Mouse (Mus musculus) stomach, embryonic 16.5 days (tissue): ENCODE data around the gene Zfp629. TPM values are rescaled to one million over a fixed set of nuclear protein-coding genes. Genes with fewer than 3 reads are reported as not detected.
"Not testable (repeated sequence)": the region's sequence is repeated elsewhere in the genome, so short reads cannot be mapped to it uniquely, and the experiment has no call there.

Experiments
- ATAC-seq: fragments of 200-750 bp; cut with Nextera tagmentation; 2 replicates; pipeline ENCODE4 v1.8.0; 2017; ENCODE audit warnings: moderate number of reproducible peaks, moderate TSS enrichment; ENCODE audit not compliant: insufficient read depth, low FRiP score
- H3K27ac ChIP-seq: fragments of 300-500 bp; sonication (generic); 2 replicates; pipeline ENCODE4 v1.5.1; 2014; ENCODE audit warnings: low read length
- H3K27me3 ChIP-seq: fragments of 300-500 bp; sonication (generic); 2 replicates; pipeline ENCODE4 v1.6.1; 2014; ENCODE audit warnings: low read length, control low read depth, mixed read lengths; ENCODE audit not compliant: control insufficient read depth, insufficient read depth
- H3K36me3 ChIP-seq: fragments of 300-500 bp; sonication (generic); 2 replicates; pipeline ENCODE4 v1.6.1; 2014; ENCODE audit warnings: low read length; ENCODE audit not compliant: control insufficient read depth, insufficient read depth
- H3K4me1 ChIP-seq: fragments of 300-500 bp; sonication (generic); 2 replicates; pipeline ENCODE4 v1.6.1; 2014; ENCODE audit warnings: low read length, control low read depth, mixed read lengths; ENCODE audit not compliant: control insufficient read depth, insufficient read depth
- H3K4me2 ChIP-seq: fragments of 300-500 bp; sonication (generic); 2 replicates; pipeline ENCODE4 v1.6.1; 2014; ENCODE audit warnings: low read depth, low read length, mixed read lengths
- H3K4me3 ChIP-seq: fragments of 300-500 bp; sonication (generic); replicated peaks from 2 replicates; pipeline ENCODE4 v1.5.1; 2014; ENCODE audit warnings: mild to moderate bottlenecking, low read length
- H3K9ac ChIP-seq: fragments of 300-500 bp; sonication (generic); 2 replicates; pipeline ENCODE4 v1.6.1; 2014; ENCODE audit warnings: low read length
- H3K9me3 ChIP-seq: fragments of 300-500 bp; sonication (generic); replicated peaks from 2 replicates; pipeline ENCODE4 v1.6.1; 2016; ENCODE audit warnings: low read length, control low read depth; ENCODE audit not compliant: control insufficient read depth
- WGBS: fragments of 180-500 bp; shearing (Covaris S2); extraction: QIAGEN DNeasy Blood & Tissue Kit; methylation state at CpG from one replicate; pipeline ENCODE4 v1.1.7; 2014; 5-methylcytosine and 5-hydroxymethylcytosine counted together
- polyA plus RNA-seq: library from polyadenylated mRNA; unstranded; fragments of >200 nt; fragmentation: Nextera tagmentation; extraction: Ambion mirVana; gene quantifications from 2 replicates; pipeline ENCODE4 v1.2.1, GENCODE M21; 2015

Gene Zfp629
- polyA plus RNA-seq, 1 experiment from 2014 or later, result 10.4 TPM

DNA sequence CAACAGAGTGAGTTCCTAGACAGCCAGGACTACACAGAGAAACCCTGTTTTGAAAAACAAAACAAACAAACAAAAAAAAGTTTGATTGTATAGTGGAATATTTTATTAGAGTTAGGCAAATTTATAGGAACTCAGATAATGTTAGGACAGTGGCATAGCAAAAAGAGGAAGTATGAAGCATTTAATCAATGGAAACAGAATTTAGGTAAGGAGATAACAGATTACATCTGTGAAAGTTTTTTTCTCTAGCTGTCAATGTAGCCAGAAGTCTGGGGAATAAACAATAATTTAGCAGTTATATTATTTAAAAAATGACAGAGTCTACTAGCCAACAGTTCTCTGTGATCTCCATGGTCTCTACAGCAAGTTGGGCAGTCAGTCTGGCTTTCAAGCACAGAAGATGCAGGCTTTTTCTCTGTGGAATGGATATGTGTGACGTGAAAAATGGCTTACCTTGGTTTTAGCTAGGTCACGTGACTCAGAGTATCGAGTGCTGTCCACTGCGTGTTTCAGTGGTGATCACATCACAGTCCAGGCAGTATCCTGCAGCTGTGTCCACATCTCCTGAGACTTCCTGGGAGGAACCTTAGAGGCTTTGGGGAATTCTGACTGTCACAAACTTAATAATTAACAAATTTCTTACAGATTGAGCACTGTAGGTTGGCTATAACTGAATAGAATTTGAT lies 33.1 kb upstream of the Zfp629 start:
- H3K36me3 ChIP-seq, result no peaks in the 10 kb centered on the region
- no peaks in the 10 kb centered on the region for H3K9me3 ChIP-seq
- H3K4me1 ChIP-seq, result no peaks in the 10 kb centered on the region
- H3K4me3 ChIP-seq, result no peak overlapping the region
- H3K9ac ChIP-seq, result no peak overlapping the region
- H3K27me3 ChIP-seq, result no peaks in the 10 kb centered on the region
- WGBS, result 46% methylated on average over 4 of the region's 4 CpGs
- H3K27ac ChIP-seq, result no peak overlapping the region
- no peak for ATAC-seq
- no peak overlapping the region for H3K4me2 ChIP-seq

DNA sequence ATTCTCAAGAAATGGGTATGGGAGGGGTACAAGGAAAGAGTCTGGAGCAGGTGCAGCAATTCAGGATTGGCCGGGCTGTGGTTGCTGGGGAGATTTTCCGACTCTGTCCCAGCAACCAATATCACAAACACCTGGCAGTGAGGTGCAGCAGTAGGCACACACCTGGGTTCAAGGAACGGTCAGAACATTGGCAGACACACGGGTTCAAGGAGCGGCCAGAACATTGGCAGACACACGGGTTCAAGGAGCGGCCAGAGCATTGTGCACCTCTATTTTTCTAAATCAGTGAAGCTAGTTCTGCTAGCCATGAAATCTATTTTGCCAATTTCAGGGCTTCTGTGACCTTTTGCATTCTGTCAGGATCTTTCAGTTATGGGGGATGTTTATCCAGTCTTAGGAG lies 32.0 kb upstream of the Zfp629 start:
- H3K9me3 ChIP-seq, H3K36me3 ChIP-seq, H3K4me2 ChIP-seq, H3K27me3 ChIP-seq, H3K4me1 ChIP-seq, H3K27ac ChIP-seq, ATAC-seq, H3K4me3 ChIP-seq, H3K9ac ChIP-seq: not testable (repeated sequence)
- WGBS, result 88% methylated on average over 7 of the region's 7 CpGs

- 87% methylated on average over 4 of the region's 4 CpGs for WGBS
- Histone ChIP-seq H3K36me3 (no peaks in the 10 kb centered on the region), H3K4me2 (no peak overlapping the region), H3K4me1 (no peaks in the 10 kb centered on the region), H3K9ac (no peak overlapping the region), H3K27ac (no peak overlapping the region), H3K4me3 (no peak overlapping the region), H3K27me3 (no peaks in the 10 kb centered on the region), H3K9me3 (no peaks in the 10 kb centered on the region)
- ATAC-seq, result no peak
Measured at GRCm38 (mm10) chr7:127646363-127646762, 30.8 kb upstream of the Zfp629 start.

DNA sequence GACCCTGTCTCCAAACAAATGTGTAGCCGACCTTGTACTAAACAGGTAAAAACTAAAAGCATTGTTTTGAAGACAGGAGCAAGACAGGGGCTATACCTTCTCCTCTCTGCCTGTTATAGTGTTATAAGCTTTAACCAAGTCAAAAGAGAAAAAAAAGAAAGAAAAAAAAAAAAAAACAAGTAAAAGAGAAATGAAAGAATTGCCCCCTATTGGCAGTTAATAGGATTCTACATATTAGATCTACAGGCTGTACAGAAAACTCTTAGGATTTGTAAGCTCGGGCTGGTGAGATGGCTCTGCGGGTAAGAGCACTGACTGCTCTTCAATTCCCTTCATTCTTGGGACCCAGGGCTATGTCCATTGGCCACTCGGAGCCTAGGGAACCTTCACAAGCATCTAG lies 26.7 kb upstream of the Zfp629 start:
- Histone ChIP-seq H3K9ac (no peak overlapping the region), H3K27ac (no peak overlapping the region), H3K36me3 (no peaks in the 10 kb centered on the region), H3K4me3 (no peak overlapping the region), H3K4me2 (no peak overlapping the region), H3K4me1 (peaks cover 4% of the 10 kb centered on the region; the same call in 1 of the 2 replicates), H3K9me3 (no peaks in the 10 kb centered on the region), H3K27me3 (no peaks in the 10 kb centered on the region)
- WGBS, result 60% methylated on average over 4 of the region's 4 CpGs
- ATAC-seq, result no peak

DNA sequence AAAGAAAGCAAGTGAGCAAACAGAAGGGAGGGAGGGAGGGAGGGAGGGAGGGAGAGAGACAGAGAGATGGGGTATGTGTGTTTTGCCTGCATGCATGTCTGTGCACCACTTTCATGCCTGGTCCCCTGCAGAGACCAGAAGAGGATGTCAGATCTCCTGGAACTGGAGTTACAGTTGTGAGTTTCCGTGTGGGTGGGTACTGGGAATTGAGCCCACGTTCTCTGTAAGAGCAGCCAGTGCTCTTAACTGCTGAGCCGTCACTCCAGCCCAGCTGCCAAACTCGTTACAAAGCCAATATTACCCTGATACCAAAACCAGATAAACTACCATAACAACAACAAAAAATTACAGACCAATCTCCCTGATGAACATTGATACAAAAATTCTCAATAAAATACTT lies 25.7 kb upstream of the Zfp629 start:
- no peaks in the 10 kb centered on the region for H3K36me3 ChIP-seq
- WGBS, result 43% methylated on average over 4 of the region's 4 CpGs
- no peaks in the 10 kb centered on the region for H3K27me3 ChIP-seq
- H3K9ac ChIP-seq, result no peak overlapping the region; the same call in 1 of the 2 replicates
- H3K27ac ChIP-seq, result no peak overlapping the region
- H3K4me2 ChIP-seq, result no peak overlapping the region
- no peak overlapping the region for H3K4me3 ChIP-seq
- H3K4me1 ChIP-seq, result peaks cover 5% of the 10 kb centered on the region; the same call in 1 of the 2 replicates
- ATAC-seq, result no peak
- no peaks in the 10 kb centered on the region for H3K9me3 ChIP-seq

GRCm38 (mm10) chr7:127636963-127637362 lies 21.4 kb upstream of the Zfp629 start:
- no peaks in the 10 kb centered on the region for H3K9me3 ChIP-seq
- H3K27ac ChIP-seq, result no peak overlapping the region
- peak; percentile 87 for ATAC-seq
- H3K9ac ChIP-seq, result peak overlapping the region; percentile 78
- peak overlapping the region; percentile 78 for H3K4me2 ChIP-seq
- no peaks in the 10 kb centered on the region for H3K36me3 ChIP-seq
- H3K4me1 ChIP-seq, result peaks cover 5% of the 10 kb centered on the region; the same call in 1 of the 2 replicates
- H3K4me3 ChIP-seq, result peak overlapping the region; percentile 61
- no peaks in the 10 kb centered on the region for H3K27me3 ChIP-seq
- under 1% methylated on average over 27 of the region's 27 CpGs for WGBS

DNA sequence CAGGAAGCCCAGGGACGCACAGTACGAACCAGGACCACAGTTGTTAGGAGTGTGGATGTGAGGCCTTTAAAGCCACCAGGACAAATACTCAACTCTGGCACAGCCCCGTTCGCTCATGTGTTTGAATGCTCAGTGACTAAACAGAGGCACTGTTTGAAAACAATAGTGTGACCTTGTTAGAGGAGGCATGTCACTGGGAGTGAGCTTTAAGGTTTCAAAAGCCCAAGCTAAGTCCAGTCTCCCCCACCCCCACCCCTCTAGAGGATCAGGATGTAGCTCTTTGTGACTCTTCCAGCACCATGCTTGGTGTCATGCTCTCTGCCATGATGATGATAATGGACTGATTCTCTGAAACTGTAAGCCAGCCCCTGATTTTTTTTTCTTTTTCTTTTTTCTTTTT lies 15.8 kb upstream of the Zfp629 start:
- ATAC-seq, result no peak
- Histone ChIP-seq H3K4me2 (no peak overlapping the region), H3K36me3 (no peaks in the 10 kb centered on the region), H3K9me3 (no peaks in the 10 kb centered on the region), H3K4me3 (no peak overlapping the region), H3K4me1 (no peaks in the 10 kb centered on the region), H3K27ac (no peak overlapping the region), H3K27me3 (no peaks in the 10 kb centered on the region), H3K9ac (no peak overlapping the region)
- 73% methylated on average over 4 of the region's 4 CpGs for WGBS

GRCm38 (mm10) chr7:127628646-127629045 lies 13.0 kb upstream of the Zfp629 start:
- Histone ChIP-seq H3K36me3 (no peaks in the 10 kb centered on the region), H3K27me3 (no peaks in the 10 kb centered on the region), H3K9ac (no peak overlapping the region), H3K9me3 (no peaks in the 10 kb centered on the region), H3K4me1 (no peaks in the 10 kb centered on the region), H3K27ac (no peak overlapping the region), H3K4me3 (no peak overlapping the region), H3K4me2 (no peak overlapping the region)
- ATAC-seq, result no peak
- WGBS, result 75% methylated on average over 5 of the region's 5 CpGs

DNA sequence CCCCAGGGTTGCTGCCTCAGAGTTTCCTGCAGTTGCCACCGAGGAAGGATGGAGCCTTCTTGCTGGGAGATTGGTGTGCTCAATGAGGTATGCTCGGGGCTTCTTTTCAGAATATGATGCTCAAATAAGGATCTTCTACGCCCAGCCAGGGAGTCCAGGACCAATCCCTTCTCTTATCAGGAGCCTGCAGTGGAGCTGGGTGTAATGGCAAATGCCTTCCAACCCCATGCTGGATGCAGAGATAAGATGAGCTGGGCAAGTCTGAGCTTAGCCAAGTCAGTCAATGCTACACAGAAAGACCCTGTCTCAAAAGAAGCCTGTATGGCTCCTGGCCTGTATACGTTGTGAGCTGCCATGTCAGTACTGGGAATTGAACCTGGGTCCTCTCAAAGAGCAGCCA lies 10.9 kb upstream of the Zfp629 start:
- H3K27me3 ChIP-seq, result no peaks in the 10 kb centered on the region
- H3K4me2 ChIP-seq, result no peak overlapping the region
- H3K4me1 ChIP-seq, result no peaks in the 10 kb centered on the region
- no peak overlapping the region for H3K9ac ChIP-seq
- no peak overlapping the region for H3K27ac ChIP-seq
- ATAC-seq, result no peak
- H3K9me3 ChIP-seq, result no peaks in the 10 kb centered on the region
- no peak overlapping the region for H3K4me3 ChIP-seq
- no peaks in the 10 kb centered on the region for H3K36me3 ChIP-seq
- WGBS, result 91% methylated on average over 4 of the region's 4 CpGs
